Mouse (Mus musculus) megakaryocyte, embryonic 14.5 days (primary cell): ENCODE data around the gene Gm11634.
"Not testable (repeated sequence)": the region's sequence is repeated elsewhere in the genome, so short reads cannot be mapped to it uniquely, and the experiment has no call there.

ENCODE experiments used
- FLI1 ChIP-seq: IDR thresholded peaks from 2 replicates; pipeline ENCODE4 v1.6.1; 2012; ENCODE audit warnings: low read length, inconsistent platforms, mixed read lengths
- GATA1 ChIP-seq: IDR thresholded peaks from 3 replicates; pipeline ENCODE4 v1.6.1; 2012; ENCODE audit warnings: mixed read lengths, low read length, inconsistent platforms, borderline replicate concordance

DNA sequence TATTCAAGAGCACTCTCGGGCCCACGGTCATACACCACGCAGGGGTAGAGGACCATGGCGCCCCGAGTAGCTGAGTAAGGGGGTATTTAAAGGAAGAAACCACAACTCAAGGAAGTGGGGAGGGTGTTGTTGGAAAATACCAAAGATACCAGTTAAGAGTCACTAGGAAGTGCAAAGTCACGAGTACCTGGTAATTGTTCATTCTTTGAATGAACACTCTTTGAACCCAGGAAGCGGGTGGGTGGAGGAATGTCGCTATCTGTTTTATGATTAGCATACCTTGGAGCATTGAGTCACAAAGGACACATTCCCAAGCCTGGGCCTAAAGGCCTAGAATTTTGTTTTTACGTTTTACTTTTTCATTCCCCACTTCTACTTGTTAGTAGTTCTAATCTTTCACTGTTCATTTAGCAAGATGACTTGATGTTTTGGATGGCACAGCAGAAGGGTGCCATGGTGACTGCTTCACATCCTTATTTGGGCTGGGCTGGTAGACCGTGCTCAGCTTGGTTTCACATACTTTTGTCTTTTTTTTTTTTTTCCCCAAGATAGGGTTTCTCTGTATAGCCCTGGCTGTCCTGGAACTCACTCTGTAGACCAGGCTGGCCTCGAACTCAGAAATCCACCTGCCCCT, 21.1 kb upstream of the Gm11634 start:
- TF ChIP-seq FLI1, GATA1: not testable (repeated sequence)
